Mouse (Mus musculus) kidney, adult 2 months (tissue): ENCODE results near the gene Kcng3.

Experiments used
- CTCF ChIP-seq: fragments of 200-500 bp; conservative IDR thresholded peaks from 2 replicates; pipeline ENCODE4 v1.5.1; 2011; ENCODE audit warnings: low read depth, mild to moderate bottlenecking, control low read depth, low read length, moderate library complexity, mixed read lengths; ENCODE audit not compliant: insufficient read depth, insufficient read length
- POLR2A ChIP-seq: fragments of 200-500 bp; IDR thresholded peaks from one replicate; pipeline ENCODE4 v1.6.1; 2011; ENCODE audit warnings: low read depth, low read length, control low read depth

- peak; percentile 70 for TF ChIP-seq CTCF
- no peak for TF ChIP-seq POLR2A
These were observed 1.2 kb upstream of the Kcng3 start for GRCm38 (mm10) chr17:83632653-83633570.
